Mouse (Mus musculus) heart, adult 2 months (tissue): Measurements from ENCODE around the gene Cutal. TPM values are rescaled to one million over a fixed set of nuclear protein-coding genes. Genes with fewer than 3 reads are reported as not detected.

ENCODE experiments used
- DNase-seq, 2 experiments: peaks; one replicate each; pipeline ENCODE4 v3.0.0; 2021
- H3K27ac ChIP-seq: fragments of 200-600 bp; 2 replicates; pipeline ENCODE4 v1.8.1; 2022
- H3K27me3 ChIP-seq: fragments of 200-500 bp; 2 replicates; pipeline ENCODE4 v1.6.1; 2012; ENCODE audit warnings: mild to moderate bottlenecking, low read length, inconsistent platforms, mixed read lengths; ENCODE audit not compliant: control insufficient read depth, insufficient read depth
- H3K36me3 ChIP-seq: fragments of 200-500 bp; 2 replicates; pipeline ENCODE4 v1.6.1; 2012; ENCODE audit warnings: low read length, inconsistent platforms; ENCODE audit not compliant: control insufficient read depth, insufficient read depth
- H3K4me1 ChIP-seq: fragments of 200-500 bp; 2 replicates; pipeline ENCODE4 v1.6.1; 2011; ENCODE audit warnings: low read length; ENCODE audit not compliant: control insufficient read depth, insufficient read depth
- H3K4me3 ChIP-seq: fragments of 200-600 bp; 2 replicates; pipeline ENCODE4 v1.8.1; 2022
- H3K79me2 ChIP-seq: fragments of 200-500 bp; replicated peaks from 2 replicates; pipeline ENCODE4 v1.6.1; 2012; ENCODE audit warnings: mild to moderate bottlenecking, inconsistent platforms, low read length, moderate library complexity, mixed read lengths; ENCODE audit not compliant: control insufficient read depth, insufficient read depth
- H3K9ac ChIP-seq: fragments of 200-500 bp; 2 replicates; pipeline ENCODE4 v1.6.1; 2012; ENCODE audit warnings: low read depth, mild to moderate bottlenecking, control low read depth, inconsistent platforms, low read length, mixed read lengths
- CTCF ChIP-seq: fragments of 200-600 bp; IDR thresholded peaks from 2 replicates; pipeline ENCODE4 v1.8.1; 2022; ENCODE audit warnings: antibody characterized with exemption, mild to moderate bottlenecking, moderate library complexity
- EP300 ChIP-seq: fragments of 200-500 bp; IDR thresholded peaks from 2 replicates; pipeline ENCODE4 v1.6.1; 2011; ENCODE audit warnings: low read depth, low read length, control low read depth; ENCODE audit not compliant: insufficient read depth
- POLR2A ChIP-seq: fragments of 200-500 bp; IDR thresholded peaks from 2 replicates; pipeline ENCODE4 v1.6.1; 2011; ENCODE audit warnings: mild to moderate bottlenecking, low read depth, low read length, control low read depth; ENCODE audit not compliant: insufficient read depth
- WGBS: fragments of 180-500 bp; shearing (Covaris S2); methylation state at CpG from one replicate; pipeline ENCODE4 v1.1.7; 2018; 5-methylcytosine and 5-hydroxymethylcytosine counted together
- intact Hi-C: fragments of 180-260 bp; cut with DNase I; formaldehyde crosslinking; loops from one replicate; pipeline ENCODE4 v1.15.1; 2025
- polyA plus RNA-seq: library from polyadenylated mRNA; depleted of rRNA; stranded (reverse); fragments of >200 nt; gene quantifications from 2 replicates; pipeline ENCODE4 v1.2.3, GENCODE M21; 2012
- total RNA-seq, 2 experiments: library from RNA; stranded (reverse); gene quantifications; 2 replicates each; pipeline ENCODE4 v1.2.3; 2021

Cutal gene
- total and polyA plus RNA-seq, 3 experiments: 0.37 to 1.7 (median 0.61) TPM

GRCm38 (mm10) chr2:34880054-34880453 is 5.9 kb downstream of the Cutal start:
- Histone ChIP-seq H3K27me3 (no peaks in the 10 kb centered on the region), H3K36me3 (no peaks in the 10 kb centered on the region), H3K9ac (no peak overlapping the region), H3K4me1 (no peaks in the 10 kb centered on the region), H3K27ac (no peak overlapping the region), H3K79me2 (no peaks in the 10 kb centered on the region), H3K4me3 (no peak overlapping the region)
- TF ChIP-seq EP300 (no peak), CTCF (no peak), POLR2A (no peak)
- intact Hi-C loops: no loop called here
- no peak for DNase-seq
- WGBS: 78% methylated on average over 10 of the region's 10 CpGs

- no peak overlapping the region for H3K27ac ChIP-seq
- WGBS: 80% methylated on average over 2 of the region's 2 CpGs
- no peaks in the 10 kb centered on the region for H3K36me3 ChIP-seq
- TF ChIP-seq EP300: no peak
- no peak for TF ChIP-seq CTCF
- TF ChIP-seq POLR2A: no peak
- no peaks in the 10 kb centered on the region for H3K4me1 ChIP-seq
- H3K27me3 ChIP-seq: no peaks in the 10 kb centered on the region
- no peaks in the 10 kb centered on the region for H3K79me2 ChIP-seq
- H3K9ac ChIP-seq: no peak overlapping the region
- intact Hi-C loops: no loop called here
- DNase-seq: no peak
- H3K4me3 ChIP-seq: no peak overlapping the region
Measured at GRCm38 (mm10) chr2:34882757-34883156, 8.6 kb downstream of the Cutal start.

- Histone ChIP-seq H3K4me1 (no peaks in the 10 kb centered on the region), H3K36me3 (no peaks in the 10 kb centered on the region), H3K79me2 (no peaks in the 10 kb centered on the region), H3K9ac (no peak overlapping the region), H3K27ac (no peak overlapping the region), H3K4me3 (no peak overlapping the region), H3K27me3 (no peaks in the 10 kb centered on the region)
- no peak for DNase-seq
- WGBS: 47% methylated on average over 5 of the region's 5 CpGs
- TF ChIP-seq POLR2A: no peak
- no peak for TF ChIP-seq CTCF
- no peak for TF ChIP-seq EP300
- intact Hi-C loops: no loop called here
Measured at GRCm38 (mm10) chr2:34883190-34883589, 9.0 kb downstream of the Cutal start.

GRCm38 (mm10) chr2:34884186-34884585 is 10.0 kb downstream of the Cutal start:
- Histone ChIP-seq H3K79me2 (no peaks in the 10 kb centered on the region), H3K36me3 (no peaks in the 10 kb centered on the region), H3K4me1 (no peaks in the 10 kb centered on the region), H3K9ac (no peak overlapping the region), H3K27ac (no peak overlapping the region), H3K4me3 (no peak overlapping the region), H3K27me3 (no peaks in the 10 kb centered on the region)
- no peak for DNase-seq
- TF ChIP-seq CTCF (no peak), EP300 (no peak)
- intact Hi-C loops: no loop called here
- WGBS: 56% methylated on average over 2 of the region's 2 CpGs

GRCm38 (mm10) chr2:34893950-34894349 is 19.8 kb downstream of the Cutal start:
- H3K9ac ChIP-seq: no peak overlapping the region
- H3K4me3 ChIP-seq: no peak overlapping the region
- H3K79me2 ChIP-seq: no peaks in the 10 kb centered on the region
- H3K27me3 ChIP-seq: no peaks in the 10 kb centered on the region
- 77% methylated on average over 5 of the region's 5 CpGs for WGBS
- H3K27ac ChIP-seq: no peak overlapping the region
- no peaks in the 10 kb centered on the region for H3K4me1 ChIP-seq
- intact Hi-C loops: no loop called here
- no peak for DNase-seq
- H3K36me3 ChIP-seq: no peaks in the 10 kb centered on the region
- TF ChIP-seq CTCF: no peak
- TF ChIP-seq EP300: no peak
- TF ChIP-seq POLR2A: no peak

- Histone ChIP-seq H3K4me1 (no peaks in the 10 kb centered on the region), H3K36me3 (no peaks in the 10 kb centered on the region), H3K79me2 (no peaks in the 10 kb centered on the region), H3K9ac (no peak overlapping the region), H3K27me3 (no peaks in the 10 kb centered on the region), H3K27ac (no peak overlapping the region), H3K4me3 (no peak overlapping the region)
- no peak for TF ChIP-seq CTCF
- no peak for TF ChIP-seq POLR2A
- TF ChIP-seq EP300: no peak
- 87% methylated on average over 19 of the region's 19 CpGs for WGBS
- DNase-seq: no peak
- intact Hi-C loops: no loop called here
Measured at GRCm38 (mm10) chr2:34895503-34896113, 21.4 kb downstream of the Cutal start.
